Mouse (Mus musculus): ENCODE results near the gene Aimp2. TPM values are rescaled to one million over a fixed set of nuclear protein-coding genes. Genes with fewer than 3 reads are reported as not detected.

Gene Aimp2
- 98.0 and 102 TPM in 2 replicates for polyA plus RNA-seq (2016; fragmentation: Nextera tagmentation; extraction: Ambion mirVana)

- peak; percentile 99 for ATAC-seq (ENCODE audit: insufficient number of reproducible peaks, insufficient read depth, low FRiP score, low TSS enrichment, low read depth)
- Histone ChIP-seq H3K4me1 (replicated peaks) (peaks cover 18% of the 10 kb centered on the region), H3K4me2 (peak within 1 kb of the TSS; percentile 67), H3K27me3 (no peaks in the 10 kb centered on the region), H3K9me3 (no peaks in the 10 kb centered on the region), H3K4me3 (replicated peaks) (peak within 1 kb of the TSS; percentile 75), H3K36me3 (peaks cover 30% of the 10 kb centered on the region), H3K9ac (replicated peaks) (peak within 1 kb of the TSS; percentile 63), H3K27ac (peak within 1 kb of the TSS; percentile 84)
- WGBS: under 1% methylated on average over 70 of the region's 70 CpGs
These were observed at the start of gene Aimp2, which contains the start of gene Pms2 for GRCm38 (mm10) chr5:143909417-143910400. Gene Aimp2, minus strand, starts transcription at chr5:143909847. Gene Pms2, plus strand, starts transcription at chr5:143909964.

GRCm38 (mm10) chr5:143957101-143957500 is 47.5 kb upstream of the Aimp2 start:
- Histone ChIP-seq H3K9ac (replicated peaks) (no peak overlapping the region), H3K9me3 (0 out of 2 replicates have a peak, but pooled peaks cover 5% of the 10 kb centered on the region), H3K4me2 (no peak overlapping the region), H3K4me3 (replicated peaks) (no peak overlapping the region), H3K27me3 (no peaks in the 10 kb centered on the region), H3K27ac (no peak overlapping the region), H3K36me3 (no peaks in the 10 kb centered on the region), H3K4me1 (replicated peaks) (no peaks in the 10 kb centered on the region)
- 91% methylated on average over 6 of the region's 6 CpGs for WGBS
- ATAC-seq (ENCODE audit: insufficient number of reproducible peaks, insufficient read depth, low FRiP score, low TSS enrichment, low read depth): no peak

DNA sequence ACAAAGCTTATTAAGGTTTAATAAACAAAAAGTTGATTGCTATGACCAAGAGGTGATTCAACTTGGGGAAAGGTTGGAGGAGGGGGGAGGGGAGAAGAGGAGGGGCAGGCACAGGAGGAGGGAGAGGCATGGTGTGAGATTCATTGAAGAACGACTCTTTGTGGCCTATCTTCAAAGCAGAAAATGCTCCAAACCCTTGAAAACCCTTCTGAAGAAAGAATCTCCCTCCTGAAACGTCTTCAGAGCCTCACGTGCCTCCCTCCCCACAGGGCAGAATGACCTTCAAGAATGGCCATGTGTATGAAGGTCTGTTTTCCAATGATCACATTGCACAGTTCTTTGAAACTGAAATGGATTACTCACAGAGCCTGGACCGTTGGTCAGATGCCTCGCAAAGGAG is 40.4 kb upstream of the Aimp2 start:
- ATAC-seq (ENCODE audit: insufficient number of reproducible peaks, insufficient read depth, low FRiP score, low TSS enrichment, low read depth): no peak
- 38% methylated on average over 5 of the region's 5 CpGs for WGBS

DNA sequence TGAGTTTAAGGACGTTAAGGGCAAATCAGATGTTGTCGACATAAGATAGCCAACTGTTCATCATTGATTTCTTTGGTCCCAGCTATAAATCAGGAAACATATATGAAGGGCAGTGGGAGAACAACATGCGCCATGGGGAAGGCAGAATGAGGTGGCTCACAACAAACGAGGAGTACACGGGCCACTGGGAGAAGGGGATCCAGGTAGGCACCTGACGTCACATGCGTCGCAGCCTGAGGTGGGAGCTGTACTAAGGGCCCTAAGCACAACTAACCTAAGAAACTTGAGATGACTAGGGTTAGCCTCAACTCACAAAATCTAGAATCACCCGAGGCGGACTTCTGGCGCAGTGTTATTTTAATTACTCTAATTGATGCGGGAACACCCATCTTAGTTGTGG is 38.7 kb upstream of the Aimp2 start:
- Histone ChIP-seq H3K4me3 (replicated peaks) (no peak overlapping the region), H3K36me3 (no peaks in the 10 kb centered on the region), H3K9ac (replicated peaks) (no peak overlapping the region), H3K4me2 (no peak overlapping the region), H3K27me3 (no peaks in the 10 kb centered on the region; the same call in 1 of the 2 replicates), H3K4me1 (replicated peaks) (no peaks in the 10 kb centered on the region), H3K9me3 (no peaks in the 10 kb centered on the region), H3K27ac (no peak overlapping the region)
- WGBS: 84% methylated on average over 12 of the region's 12 CpGs
- ATAC-seq (ENCODE audit: insufficient number of reproducible peaks, insufficient read depth, low FRiP score, low TSS enrichment, low read depth): no peak

More for the DNA sequence above, 40.4 kb upstream of the Aimp2 start:
- Histone ChIP-seq H3K9me3 (no peaks in the 10 kb centered on the region), H3K27me3 (no peaks in the 10 kb centered on the region; the same call in 1 of the 2 replicates), H3K27ac (no peak overlapping the region), H3K4me3 (replicated peaks) (no peak overlapping the region), H3K4me1 (replicated peaks) (no peaks in the 10 kb centered on the region), H3K9ac (replicated peaks) (no peak overlapping the region), H3K36me3 (no peaks in the 10 kb centered on the region), H3K4me2 (no peak overlapping the region)

GRCm38 (mm10) chr5:143943231-143944125 is 33.8 kb upstream of the Aimp2 start:
- no peak overlapping the region for H3K4me2 ChIP-seq
- H3K27me3 ChIP-seq: no peaks in the 10 kb centered on the region
- H3K4me3 ChIP-seq (replicated peaks): no peak overlapping the region
- no peaks in the 10 kb centered on the region for H3K9me3 ChIP-seq
- H3K9ac ChIP-seq (replicated peaks): no peak overlapping the region
- WGBS: 86% methylated on average over 14 of the region's 14 CpGs
- H3K4me1 ChIP-seq (replicated peaks): no peaks in the 10 kb centered on the region; the same call in 1 of the 2 replicates
- no peak for ATAC-seq (ENCODE audit: insufficient number of reproducible peaks, insufficient read depth, low FRiP score, low TSS enrichment, low read depth)
- no peak overlapping the region for H3K27ac ChIP-seq
- H3K36me3 ChIP-seq: no peaks in the 10 kb centered on the region

GRCm38 (mm10) chr5:143941588-143941987 is 31.9 kb upstream of the Aimp2 start:
- no peaks in the 10 kb centered on the region; the same call in 1 of the 2 replicates for H3K4me1 ChIP-seq (replicated peaks)
- H3K36me3 ChIP-seq: no peaks in the 10 kb centered on the region
- WGBS: 27% methylated on average over 10 of the region's 10 CpGs
- no peak for ATAC-seq (ENCODE audit: insufficient number of reproducible peaks, insufficient read depth, low FRiP score, low TSS enrichment, low read depth)
- no peaks in the 10 kb centered on the region for H3K27me3 ChIP-seq
- H3K27ac ChIP-seq: no peak overlapping the region
- H3K9ac ChIP-seq (replicated peaks): no peak overlapping the region
- H3K4me2 ChIP-seq: no peak overlapping the region
- no peaks in the 10 kb centered on the region for H3K9me3 ChIP-seq
- H3K4me3 ChIP-seq (replicated peaks): no peak overlapping the region

DNA sequence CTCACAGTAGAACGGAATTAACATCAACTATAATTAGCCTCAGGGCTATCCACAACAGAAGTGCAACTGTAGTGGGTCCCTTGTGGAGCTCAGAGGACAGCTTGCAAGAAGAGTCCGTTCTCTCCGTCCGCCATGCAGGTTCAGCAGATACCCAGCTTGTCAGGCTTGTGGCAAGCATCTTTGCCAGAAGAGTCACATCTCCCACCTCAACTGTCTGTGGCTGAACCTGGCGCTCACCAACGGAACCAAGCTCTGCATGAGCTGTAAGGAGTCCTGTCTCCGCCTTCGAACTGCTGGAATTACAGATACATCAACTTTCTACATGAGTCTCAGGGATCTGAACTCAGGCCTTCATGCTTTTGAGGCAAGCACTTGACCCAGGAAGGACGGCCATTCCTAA is 26.5 kb upstream of the Aimp2 start:
- no peak overlapping the region for H3K9ac ChIP-seq (replicated peaks)
- H3K27ac ChIP-seq: no peak overlapping the region
- H3K4me2 ChIP-seq: no peak overlapping the region
- no peak overlapping the region for H3K4me3 ChIP-seq (replicated peaks)
- no peaks in the 10 kb centered on the region for H3K9me3 ChIP-seq
- WGBS: 85% methylated on average over 9 of the region's 9 CpGs
- no peaks in the 10 kb centered on the region for H3K4me1 ChIP-seq (replicated peaks)
- H3K27me3 ChIP-seq: no peaks in the 10 kb centered on the region
- H3K36me3 ChIP-seq: peaks cover 13% of the 10 kb centered on the region
- ATAC-seq (ENCODE audit: insufficient number of reproducible peaks, insufficient read depth, low FRiP score, low TSS enrichment, low read depth): no peak

DNA sequence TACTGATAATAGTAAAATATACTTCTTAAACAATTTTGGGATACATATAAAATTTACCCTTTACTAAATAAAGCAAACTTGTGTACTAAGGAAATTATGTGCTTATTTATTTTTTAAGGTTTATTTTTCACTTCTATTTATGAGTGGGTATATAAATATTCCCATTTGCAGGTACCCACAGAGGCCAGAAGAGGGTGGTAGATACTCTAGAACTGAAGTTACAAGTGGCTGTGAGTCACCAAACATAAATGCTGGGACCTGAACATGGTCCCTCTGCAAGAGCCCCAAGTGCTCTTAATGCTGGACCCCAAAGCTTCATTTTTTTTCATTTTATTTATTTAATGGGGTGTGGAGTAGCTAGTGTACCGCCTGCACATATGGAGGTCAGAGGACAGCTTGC is 24.2 kb upstream of the Aimp2 start:
- Histone ChIP-seq H3K9ac (replicated peaks) (no peak overlapping the region), H3K4me2 (no peak overlapping the region), H3K36me3 (peaks cover 34% of the 10 kb centered on the region), H3K4me3 (replicated peaks) (no peak overlapping the region), H3K27ac (no peak overlapping the region), H3K27me3 (no peaks in the 10 kb centered on the region), H3K9me3 (no peaks in the 10 kb centered on the region), H3K4me1 (replicated peaks) (no peaks in the 10 kb centered on the region)
- WGBS: 90% methylated on average over 1 of the region's 1 CpGs
- no peak for ATAC-seq (ENCODE audit: insufficient number of reproducible peaks, insufficient read depth, low FRiP score, low TSS enrichment, low read depth)

GRCm38 (mm10) chr5:143933414-143933813 is 23.8 kb upstream of the Aimp2 start:
- Histone ChIP-seq H3K27ac (no peak overlapping the region), H3K4me2 (no peak overlapping the region), H3K4me3 (replicated peaks) (no peak overlapping the region), H3K9ac (replicated peaks) (no peak overlapping the region), H3K36me3 (peaks cover 39% of the 10 kb centered on the region), H3K9me3 (no peaks in the 10 kb centered on the region), H3K4me1 (replicated peaks) (no peaks in the 10 kb centered on the region), H3K27me3 (no peaks in the 10 kb centered on the region)
- WGBS: 91% methylated on average over 11 of the region's 11 CpGs
- ATAC-seq (ENCODE audit: insufficient number of reproducible peaks, insufficient read depth, low FRiP score, low TSS enrichment, low read depth): no peak

GRCm38 (mm10) chr5:143932831-143933230 is 23.2 kb upstream of the Aimp2 start, which contains the start of gene Rsph10b:
Gene Rsph10b, plus strand, starts transcription at chr5:143933035.
- no peak within 1 kb of the TSS for H3K4me3 ChIP-seq (replicated peaks)
- WGBS: 18% methylated on average over 8 of the region's 8 CpGs

More at GRCm38 (mm10) chr5:143932831-143933230, 23.2 kb upstream of the Aimp2 start, which contains the start of gene Rsph10b:
- peaks cover 45% of the 10 kb centered on the region for H3K36me3 ChIP-seq
- no peaks in the 10 kb centered on the region for H3K9me3 ChIP-seq
- no peak within 1 kb of the TSS for H3K27ac ChIP-seq
- H3K4me1 ChIP-seq (replicated peaks): no peaks in the 10 kb centered on the region
- no peaks in the 10 kb centered on the region for H3K27me3 ChIP-seq
- H3K4me2 ChIP-seq: no peak within 1 kb of the TSS
- no peak within 1 kb of the TSS for H3K9ac ChIP-seq (replicated peaks)
- ATAC-seq (ENCODE audit: insufficient number of reproducible peaks, insufficient read depth, low FRiP score, low TSS enrichment, low read depth): no peak

Measured in limb, embryonic 12.5 days (tissue).